ENCODE assay signal across 8 mouse cellular contexts in the genomic region with DNA sequence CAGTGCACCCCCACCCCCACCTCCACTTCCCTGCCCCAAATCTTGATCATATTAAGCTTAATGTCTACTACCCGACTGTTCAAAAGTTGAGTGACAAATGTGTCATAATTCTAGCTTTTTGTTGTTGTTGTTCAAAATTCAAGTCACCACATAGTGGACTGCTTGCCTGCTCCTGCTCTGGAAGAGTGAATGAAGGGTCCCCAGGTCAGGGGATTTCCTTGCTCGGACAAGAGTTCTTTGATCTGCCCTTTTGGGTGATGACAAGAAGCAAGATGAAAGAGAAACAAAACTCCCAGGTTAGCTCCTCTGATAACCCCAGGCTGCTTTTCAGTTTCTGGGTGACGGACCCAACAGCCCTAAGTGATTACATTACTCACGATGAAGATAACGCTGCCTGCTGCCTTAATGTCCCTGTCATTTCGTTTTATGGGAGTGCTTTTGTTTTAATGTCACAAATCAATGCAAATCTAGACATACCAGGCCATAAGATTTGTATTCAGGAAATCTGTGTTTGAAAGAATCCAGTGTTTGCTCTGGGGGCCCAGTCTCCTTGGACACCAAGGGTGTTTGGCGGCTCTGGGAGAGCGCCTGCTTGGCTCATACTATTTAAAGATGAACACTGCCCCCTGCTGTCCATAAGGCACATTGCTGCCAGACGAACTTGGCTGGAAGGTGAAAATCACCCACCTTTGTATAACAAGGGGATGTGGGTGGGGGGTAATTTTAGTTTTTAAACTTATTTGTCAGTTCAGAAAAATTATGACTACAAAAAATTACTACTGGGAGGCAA.
A peak's percentile ranks its signal among the peaks of the same experiment; 100 is the strongest.
DNase-seq lines count a peak whose midpoint lies in the region; ATAC-seq lines count a peak whose summit lies in the region.

No protein-coding gene starts in this region.

- H3K4me3 ChIP-seq in hindbrain, embryonic 13.5 days = no peak overlapping the region

- peak; percentile 93 for ATAC-seq in frontal cortex, adult (ENCODE audit: low TSS enrichment)
- ATAC-seq in hindbrain, embryonic 13.5 days (ENCODE audit: low FRiP score) = peak; percentile 70
- ATAC-seq in activated CD4-positive, CD25-positive, alpha-beta regulatory T cell, adult 4 months = no peak

- peak overlapping the region; percentile 44 for H3K4me2 ChIP-seq in hindbrain, embryonic 13.5 days

- peaks cover 11% of the 10 kb centered on the region for H3K4me1 ChIP-seq in hindbrain, embryonic 13.5 days (replicated peaks)

- no peaks in the 10 kb centered on the region for H3K36me3 ChIP-seq in hindbrain, embryonic 13.5 days

- WGBS in hindbrain, embryonic 13.5 days = 8% methylated on average over 9 of the region's 9 CpGs

- no peak overlapping the region for H3K27ac ChIP-seq in hindbrain, embryonic 13.5 days

- peaks cover 11% of the 10 kb centered on the region; the same call in 1 of the 2 replicates for H3K27me3 ChIP-seq in hindbrain, embryonic 13.5 days

- no peaks in the 10 kb centered on the region for H3K9me3 ChIP-seq in hindbrain, embryonic 13.5 days

- H3K9ac ChIP-seq in hindbrain, embryonic 13.5 days = no peak overlapping the region

- peak; percentile 64 for DNase-seq in R1 (ENCODE audit: low read depth, low spot score)
- peak; percentile 50 for DNase-seq in cerebellum, adult 8-10 months
- DNase-seq in layer of hippocampus, postnatal 10 days (ENCODE audit: low spot score in 2 of 2) = peak; percentile 80 to 81
- DNase-seq in lung, postnatal 4 days = peak; percentile 38 to 64
- DNase-seq in right cerebral cortex, postnatal 14 days = peak; percentile 73
